Mouse (Mus musculus) C2C12 (cell line): ENCODE data around the gene Sh3bp4.

ENCODE experiments used
- CTCF ChIP-seq: IDR thresholded peaks from one replicate; pipeline ENCODE4 v1.5.1; 2011; ENCODE audit not compliant: control insufficient read depth, insufficient read depth, insufficient read length
- MYOG ChIP-seq: IDR thresholded peaks from one replicate; pipeline ENCODE4 v1.6.1; 2011; ENCODE audit not compliant: control insufficient read depth, insufficient read length; ENCODE audit errors: extremely low read depth
- USF1 ChIP-seq: IDR thresholded peaks from one replicate; pipeline ENCODE4 v1.6.1; 2011; ENCODE audit warnings: low read depth, mild to moderate bottlenecking, control low read depth, moderate library complexity

GRCm38 (mm10) chr1:89174621-89175020 lies 104.4 kb downstream of the Sh3bp4 start:
- TF ChIP-seq CTCF = no peak
- TF ChIP-seq USF1 = no peak
- no peak for TF ChIP-seq MYOG
